Mouse (Mus musculus) limb, embryonic 14.5 days (tissue): Measurements from ENCODE around the gene Olfr591. TPM values are rescaled to one million over a fixed set of nuclear protein-coding genes. Genes with fewer than 3 reads are reported as not detected.
"Not testable (repeated sequence)": the region's sequence is repeated elsewhere in the genome, so short reads cannot be mapped to it uniquely, and the experiment has no call there.

Source experiments
- ATAC-seq: fragments of 200-750 bp; cut with Nextera tagmentation; 2 replicates; pipeline ENCODE4 v1.8.0; 2017; ENCODE audit warnings: low read depth, moderate number of reproducible peaks, moderate TSS enrichment; ENCODE audit not compliant: low FRiP score
- DNase-seq: peaks from one replicate; pipeline ENCODE4 v3.0.0-alpha.2; 2015; ENCODE audit warnings: low spot score
- H3K27ac ChIP-seq: fragments of 300-500 bp; sonication (generic); replicated peaks from 2 replicates; pipeline ENCODE4 v1.5.1; 2014; ENCODE audit warnings: low read depth, mild to moderate bottlenecking, low read length, moderate library complexity, mixed read lengths
- H3K27me3 ChIP-seq: fragments of 300-500 bp; sonication (generic); 2 replicates; pipeline ENCODE4 v1.6.1; 2014; ENCODE audit warnings: low read length, mixed read lengths; ENCODE audit not compliant: control insufficient read depth, insufficient read depth
- H3K36me3 ChIP-seq: fragments of 300-500 bp; sonication (generic); 2 replicates; pipeline ENCODE4 v1.6.1; 2014; ENCODE audit warnings: mild to moderate bottlenecking, low read length, moderate library complexity, mixed read lengths; ENCODE audit not compliant: control insufficient read depth, insufficient read depth
- H3K4me1 ChIP-seq: fragments of 300-500 bp; sonication (generic); 2 replicates; pipeline ENCODE4 v1.6.1; 2014; ENCODE audit warnings: antibody characterized with exemption, low read length, mixed read lengths; ENCODE audit not compliant: control insufficient read depth, insufficient read depth
- H3K4me2 ChIP-seq: fragments of 300-500 bp; sonication (generic); replicated peaks from 2 replicates; pipeline ENCODE4 v1.6.1; 2014; ENCODE audit warnings: low read depth, mild to moderate bottlenecking, low read length, moderate library complexity; ENCODE audit not compliant: severe bottlenecking
- H3K4me3 ChIP-seq: fragments of 300-500 bp; sonication (generic); replicated peaks from 2 replicates; pipeline ENCODE4 v1.5.1; 2014; ENCODE audit warnings: low read length
- H3K9ac ChIP-seq: fragments of 300-500 bp; sonication (generic); 2 replicates; pipeline ENCODE4 v1.6.1; 2014; ENCODE audit warnings: mild to moderate bottlenecking, low read depth, low read length, moderate library complexity; ENCODE audit not compliant: severe bottlenecking
- H3K9me3 ChIP-seq: fragments of 300-500 bp; sonication (generic); 2 replicates; pipeline ENCODE4 v1.6.1; 2016; ENCODE audit warnings: low read length; ENCODE audit not compliant: control insufficient read depth
- POLR2A ChIP-seq: fragments of 200-500 bp; IDR thresholded peaks from 2 replicates; pipeline ENCODE4 v1.8.0; 2012; ENCODE audit warnings: inconsistent platforms, mild to moderate bottlenecking, moderate library complexity, borderline replicate concordance; ENCODE audit not compliant: insufficient read depth, insufficient read length; ENCODE audit errors: extremely low read depth
- WGBS: fragments of 180-500 bp; shearing (Covaris S2); extraction: QIAGEN DNeasy Blood & Tissue Kit; methylation state at CpG from one replicate; pipeline ENCODE4 v1.1.7; 2014; 5-methylcytosine and 5-hydroxymethylcytosine counted together
- polyA plus RNA-seq, 2 experiments: library from polyadenylated mRNA; depleted of rRNA in 1 of 2; stranded (reverse) in 1 of 2; unstranded in 1 of 2; fragments of >200 nt; fragmentation: Nextera tagmentation in 1 of 2; extraction: Ambion mirVana in 1 of 2; gene quantifications; 2 replicates each; pipeline versions ENCODE4 v1.2.1 to v1.2.3; 2012 to 2014

Olfr591 gene
- polyA plus RNA-seq (2012; rRNA removed), result not detected in 2 replicates
- not detected in 2 replicates for polyA plus RNA-seq (2014; fragmentation: Nextera tagmentation; extraction: Ambion mirVana)

DNA sequence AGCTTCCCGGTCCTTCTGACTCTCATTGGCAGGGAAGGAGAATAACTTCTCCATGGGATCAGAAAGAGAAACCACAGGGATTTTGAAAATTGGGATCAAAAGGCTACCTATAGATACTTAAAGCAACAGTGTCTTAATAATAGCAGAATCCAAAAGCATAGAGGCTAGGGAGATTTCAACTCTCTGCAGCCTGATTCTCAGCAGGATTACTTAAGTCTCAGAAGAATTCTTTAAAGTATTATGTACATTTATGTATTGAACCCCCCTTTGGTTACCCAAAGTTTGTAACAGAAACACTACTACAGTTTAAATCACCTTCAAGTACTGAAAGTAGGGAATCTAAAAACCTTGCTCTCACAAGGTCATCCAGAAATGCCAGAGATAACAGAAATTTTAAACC, at the start of gene Olfr591:
TSS of gene Olfr591 (minus strand) at position 101 of the 400 bp plus-strand sequence.
- ATAC-seq (no peak), DNase-seq (no peak)
- no peaks in the 10 kb centered on the region for H3K9me3 ChIP-seq
- no peak within 1 kb of the TSS for H3K9ac ChIP-seq
- no peak within 1 kb of the TSS for H3K4me2 ChIP-seq
- H3K4me3 ChIP-seq, result no peak within 1 kb of the TSS
- H3K27ac ChIP-seq, result no peak within 1 kb of the TSS
- no peaks in the 10 kb centered on the region for H3K27me3 ChIP-seq
- 70% methylated on average over 1 of the region's 1 CpGs for WGBS
- TF ChIP-seq POLR2A, result no peak
- H3K4me1 ChIP-seq, result no peaks in the 10 kb centered on the region
- no peaks in the 10 kb centered on the region for H3K36me3 ChIP-seq

GRCm38 (mm10) chr7:103216696-103217095, 38.6 kb upstream of the Olfr591 start, which contains the start of gene Olfr594:
TSS of gene Olfr594 (plus strand) at chr7:103216996.
- Histone ChIP-seq H3K27me3 (no peaks in the 10 kb centered on the region), H3K4me1 (no peaks in the 10 kb centered on the region), H3K9ac (no peak within 1 kb of the TSS), H3K9me3 (no peaks in the 10 kb centered on the region), H3K27ac (no peak within 1 kb of the TSS), H3K4me3 (no peak within 1 kb of the TSS), H3K36me3 (no peaks in the 10 kb centered on the region), H3K4me2 (no peak within 1 kb of the TSS)
- DNase-seq, result no peak
- no peak for TF ChIP-seq POLR2A
- no peak for ATAC-seq

DNA sequence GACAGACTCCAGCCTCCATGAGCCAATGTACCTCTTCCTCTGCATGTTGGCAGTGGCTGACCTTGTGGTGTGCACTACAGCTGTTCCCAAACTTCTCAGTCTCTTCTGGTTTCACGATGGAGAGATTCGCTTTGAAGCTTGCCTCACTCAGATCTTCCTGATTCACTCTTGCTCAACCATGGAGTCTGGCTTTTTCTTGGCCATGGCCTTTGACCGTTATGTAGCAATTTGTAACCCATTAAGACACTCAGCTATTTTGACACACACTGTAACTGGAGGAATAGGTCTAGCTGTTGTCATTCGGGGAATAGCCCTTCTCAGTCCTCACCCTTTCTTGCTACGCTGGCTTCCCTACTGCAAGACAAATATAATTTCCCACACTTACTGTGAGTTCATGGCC, 33.9 kb upstream of the Olfr591 start:
- H3K9me3 ChIP-seq, H3K27me3 ChIP-seq, H3K36me3 ChIP-seq, H3K9ac ChIP-seq, H3K27ac ChIP-seq, DNase-seq, ATAC-seq, H3K4me1 ChIP-seq, H3K4me3 ChIP-seq, H3K4me2 ChIP-seq: not testable (repeated sequence)
- WGBS, result 77% methylated on average over 5 of the region's 5 CpGs

GRCm38 (mm10) chr7:103211562-103211961, 33.4 kb upstream of the Olfr591 start, which contains the start of gene Olfr593:
TSS of gene Olfr593 (plus strand) at chr7:103211862.
- no peak for ATAC-seq
- Histone ChIP-seq H3K27ac (no peak within 1 kb of the TSS), H3K4me2 (no peak within 1 kb of the TSS), H3K4me3 (no peak within 1 kb of the TSS), H3K9ac (no peak within 1 kb of the TSS), H3K36me3 (no peaks in the 10 kb centered on the region), H3K27me3 (no peaks in the 10 kb centered on the region), H3K4me1 (no peaks in the 10 kb centered on the region), H3K9me3 (no peaks in the 10 kb centered on the region)
- TF ChIP-seq POLR2A, result no peak
- DNase-seq, result no peak
- WGBS, result 64% methylated on average over 1 of the region's 1 CpGs

DNA sequence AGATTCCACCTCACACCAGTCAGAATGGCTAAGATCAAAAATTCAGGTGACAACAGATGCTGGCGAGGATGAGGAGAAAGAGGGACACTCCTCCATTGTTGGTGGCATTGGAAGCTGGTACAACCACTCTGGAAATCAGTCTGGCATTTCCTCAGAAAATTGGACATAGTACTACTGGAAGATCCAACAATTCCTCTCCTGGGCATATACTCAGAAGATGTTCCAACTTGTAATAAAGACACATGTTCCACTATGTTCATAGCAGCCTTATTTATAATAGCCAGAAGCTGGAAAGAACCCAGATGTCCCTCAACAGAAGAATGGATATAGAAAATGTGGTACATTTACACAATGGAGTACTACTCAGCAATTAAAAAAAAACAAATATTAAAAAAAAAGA, 6.4 kb upstream of the Olfr591 start, which contains the start of gene Olfr592:
TSS of gene Olfr592 (plus strand) at position 301 of the 400 bp plus-strand sequence.
- H3K4me1 ChIP-seq, ATAC-seq, H3K36me3 ChIP-seq, H3K27me3 ChIP-seq, H3K9ac ChIP-seq, H3K9me3 ChIP-seq, H3K27ac ChIP-seq, DNase-seq, H3K4me2 ChIP-seq, H3K4me3 ChIP-seq: not testable (repeated sequence)
- WGBS, result 91% methylated on average over 1 of the region's 1 CpGs

DNA sequence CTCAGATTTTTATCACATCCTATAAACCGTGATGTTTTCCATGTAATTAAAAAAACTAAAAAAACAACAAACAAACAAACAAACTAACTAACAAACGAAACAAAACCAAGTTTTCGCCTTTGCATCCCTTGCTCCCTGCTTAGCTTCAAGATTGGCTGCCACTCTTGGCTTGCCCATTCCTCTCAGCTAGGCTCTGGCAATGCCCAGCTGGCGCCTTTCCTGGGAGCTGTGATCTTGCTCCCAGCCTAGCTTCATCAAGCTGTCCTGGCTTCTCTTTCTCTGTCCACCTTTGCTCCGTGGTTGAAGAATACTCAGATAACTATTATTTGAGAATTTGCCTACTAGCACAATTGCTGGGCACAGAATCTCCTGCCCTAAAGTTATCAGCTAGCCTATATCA, 8.4 kb downstream of the Olfr591 start:
- no peak overlapping the region for H3K4me2 ChIP-seq
- H3K4me3 ChIP-seq, result no peak overlapping the region

More for the DNA sequence above, 8.4 kb downstream of the Olfr591 start:
- DNase-seq (no peak), ATAC-seq (no peak)
- no peaks in the 10 kb centered on the region for H3K4me1 ChIP-seq
- H3K9ac ChIP-seq, result no peak overlapping the region
- H3K9me3 ChIP-seq, result no peaks in the 10 kb centered on the region
- WGBS, result 69% methylated on average over 5 of the region's 5 CpGs
- H3K27ac ChIP-seq, result no peak overlapping the region
- H3K27me3 ChIP-seq, result no peaks in the 10 kb centered on the region
- no peaks in the 10 kb centered on the region for H3K36me3 ChIP-seq
- no peak for TF ChIP-seq POLR2A
